Mouse (Mus musculus) small intestine, adult 2 months (tissue): ENCODE results near the gene Synj1. TPM values are rescaled to one million over a fixed set of nuclear protein-coding genes. Genes with fewer than 3 reads are reported as not detected.

Experiments
- H3K27ac ChIP-seq: fragments of 200-500 bp; 2 replicates; pipeline ENCODE4 v1.5.1; 2012; ENCODE audit warnings: low read depth, low read length, control low read depth, inconsistent platforms; ENCODE audit not compliant: insufficient read depth
- H3K27me3 ChIP-seq: fragments of 200-500 bp; 2 replicates; pipeline ENCODE4 v1.6.1; 2012; ENCODE audit warnings: mild to moderate bottlenecking, moderate library complexity, low read length, inconsistent platforms; ENCODE audit not compliant: control insufficient read depth, insufficient read depth
- H3K36me3 ChIP-seq: fragments of 200-500 bp; 2 replicates; pipeline ENCODE4 v1.6.1; 2012; ENCODE audit warnings: mild to moderate bottlenecking, low read length, control low read depth, inconsistent platforms; ENCODE audit not compliant: control insufficient read depth, insufficient read depth
- H3K4me1 ChIP-seq: fragments of 200-500 bp; 2 replicates; pipeline ENCODE4 v1.6.1; 2012; ENCODE audit warnings: low read length, inconsistent platforms, mixed read lengths; ENCODE audit not compliant: control insufficient read depth, insufficient read depth, insufficient read length
- H3K4me3 ChIP-seq: fragments of 200-500 bp; 2 replicates; pipeline ENCODE4 v1.5.1; 2012; ENCODE audit warnings: low read depth, mild to moderate bottlenecking, control low read depth, inconsistent platforms, low read length, moderate library complexity
- CTCF ChIP-seq: fragments of 200-500 bp; IDR thresholded peaks from 2 replicates; pipeline ENCODE4 v1.5.1; 2012; ENCODE audit warnings: low read depth, mild to moderate bottlenecking, control low read depth, inconsistent platforms, low read length, moderate library complexity, mixed read lengths; ENCODE audit not compliant: insufficient replicate concordance, insufficient read length; ENCODE audit errors: extremely low read depth
- POLR2A ChIP-seq: fragments of 200-500 bp; IDR thresholded peaks from 2 replicates; pipeline ENCODE4 v1.6.1; 2012; ENCODE audit warnings: low read depth, mild to moderate bottlenecking, control low read depth, inconsistent platforms, low read length, moderate library complexity
- WGBS: fragments of 180-500 bp; shearing (Covaris S2); methylation state at CpG from one replicate; pipeline ENCODE4 v1.1.7; 2018; 5-methylcytosine and 5-hydroxymethylcytosine counted together
- polyA plus RNA-seq: library from polyadenylated mRNA; depleted of rRNA; stranded (reverse); fragments of >200 nt; gene quantifications from 2 replicates; pipeline ENCODE4 v1.2.3, GENCODE M21; 2012

Synj1 gene
- polyA plus RNA-seq, 1 experiment: 28.4 TPM

DNA sequence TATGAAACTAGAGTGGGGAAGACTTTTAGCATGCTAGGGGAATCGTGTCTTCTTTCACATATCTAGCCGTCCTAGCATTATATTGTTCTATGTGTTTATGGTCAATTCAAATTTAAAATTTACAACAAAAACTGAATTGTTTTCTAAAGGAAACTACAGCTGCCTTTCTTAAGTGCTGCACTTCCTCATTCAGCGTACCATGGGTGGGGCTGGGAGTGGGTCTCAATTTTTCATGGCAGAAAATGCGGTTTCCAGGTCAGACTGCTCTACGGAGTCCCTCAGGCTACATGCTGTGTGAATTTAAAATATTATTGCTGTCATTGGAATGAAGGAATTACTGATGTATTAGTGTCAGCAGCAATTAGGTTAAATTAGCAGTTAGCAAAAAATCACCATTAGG lies 15.6 kb downstream of the Synj1 start:
- Histone ChIP-seq H3K27me3 (no peaks in the 10 kb centered on the region), H3K36me3 (peaks cover 15% of the 10 kb centered on the region), H3K27ac (peak overlapping the region; percentile 33; the same call in 1 of the 2 replicates), H3K4me3 (no peak overlapping the region), H3K4me1 (peaks cover 14% of the 10 kb centered on the region; the same call in 1 of the 2 replicates)
- WGBS: 19% methylated on average over 5 of the region's 5 CpGs
- TF ChIP-seq POLR2A (no peak), CTCF (no peak)

- Histone ChIP-seq H3K4me1 (peaks cover 14% of the 10 kb centered on the region; the same call in 1 of the 2 replicates), H3K36me3 (peaks cover 20% of the 10 kb centered on the region), H3K4me3 (no peak overlapping the region), H3K27me3 (no peaks in the 10 kb centered on the region), H3K27ac (peak overlapping the region; percentile 33)
- 12% methylated on average over 4 of the region's 4 CpGs for WGBS
- TF ChIP-seq POLR2A: no peak
Measured at GRCm38 (mm10) chr16:90995023-90995422, 16.1 kb downstream of the Synj1 start.

DNA sequence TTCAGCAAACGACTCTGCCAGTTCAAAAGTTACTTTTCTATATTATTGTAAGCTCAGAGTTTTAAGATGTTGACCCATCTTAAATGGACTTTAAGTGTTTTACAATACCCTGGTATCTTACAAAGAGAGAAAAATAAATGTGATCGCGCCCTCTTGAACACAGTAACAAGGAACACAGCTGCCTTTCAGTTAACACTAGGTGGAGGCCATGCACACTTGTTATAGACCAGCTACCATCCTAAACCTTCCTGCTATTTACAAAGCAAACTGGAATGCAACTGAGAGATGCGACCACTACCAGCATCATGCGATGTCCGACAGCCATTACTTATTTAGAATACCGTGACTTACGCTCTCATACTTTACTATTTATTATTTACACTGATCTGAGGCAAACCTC lies 21.9 kb downstream of the Synj1 start:
- WGBS: 89% methylated on average over 8 of the region's 8 CpGs
- TF ChIP-seq POLR2A: no peak
- no peak for TF ChIP-seq CTCF

DNA sequence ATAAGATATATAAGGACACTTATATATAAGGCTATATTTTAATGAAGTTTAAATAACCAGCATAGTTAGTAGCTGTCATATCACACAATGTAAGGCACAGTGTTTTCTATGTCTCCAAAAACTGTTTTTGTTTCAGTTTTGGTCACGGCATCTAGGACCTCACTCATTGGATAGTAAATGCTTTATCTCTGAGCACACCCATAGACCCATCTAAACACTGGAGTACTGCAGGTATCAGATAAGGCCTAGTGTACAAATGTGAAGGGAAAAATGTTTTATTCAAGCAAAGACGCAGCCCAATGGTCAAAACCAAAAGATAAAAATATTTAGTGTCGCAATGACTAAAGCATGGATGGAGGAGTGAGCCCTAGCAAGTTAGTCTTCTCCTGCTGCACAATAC lies 22.4 kb downstream of the Synj1 start:
- Histone ChIP-seq H3K4me3 (no peak overlapping the region), H3K27ac (no peak overlapping the region), H3K4me1 (peaks cover 3% of the 10 kb centered on the region; the same call in 1 of the 2 replicates), H3K36me3 (peaks cover 31% of the 10 kb centered on the region), H3K27me3 (no peaks in the 10 kb centered on the region)
- WGBS: 64% methylated on average over 3 of the region's 3 CpGs
- TF ChIP-seq POLR2A: no peak
- no peak for TF ChIP-seq CTCF

More for the DNA sequence above, 21.9 kb downstream of the Synj1 start:
- Histone ChIP-seq H3K27me3 (no peaks in the 10 kb centered on the region), H3K4me3 (no peak overlapping the region), H3K27ac (no peak overlapping the region), H3K4me1 (peaks cover 3% of the 10 kb centered on the region; the same call in 1 of the 2 replicates), H3K36me3 (peaks cover 31% of the 10 kb centered on the region)

- peaks cover 35% of the 10 kb centered on the region for H3K36me3 ChIP-seq
- no peak overlapping the region for H3K4me3 ChIP-seq
- H3K27ac ChIP-seq: no peak overlapping the region
- no peaks in the 10 kb centered on the region for H3K27me3 ChIP-seq
- H3K4me1 ChIP-seq: peaks cover 3% of the 10 kb centered on the region; the same call in 1 of the 2 replicates
- WGBS: 40% methylated on average over 8 of the region's 8 CpGs
- TF ChIP-seq POLR2A (no peak), CTCF (no peak)
Measured at GRCm38 (mm10) chr16:90988039-90988438, 23.1 kb downstream of the Synj1 start.

DNA sequence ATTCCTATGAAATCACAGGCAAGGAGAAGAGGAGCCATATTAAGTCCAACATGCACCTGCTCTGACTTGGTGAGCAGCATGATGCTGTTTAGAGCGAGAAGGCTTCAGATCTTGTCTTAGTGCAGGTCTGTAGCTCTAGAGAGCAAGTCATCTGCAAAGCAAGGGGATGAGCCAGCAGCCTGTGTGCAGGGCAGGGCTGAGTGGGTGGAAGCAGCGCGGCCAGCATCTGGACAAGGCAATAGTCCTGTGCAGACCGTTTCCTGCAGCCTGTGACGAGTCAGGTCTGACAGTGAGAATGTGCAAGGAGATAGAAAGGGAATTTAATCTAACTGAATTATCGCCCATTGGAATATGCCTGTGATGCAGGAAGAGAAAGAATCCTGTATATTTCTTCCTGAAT lies 40.1 kb downstream of the Synj1 start:
- TF ChIP-seq POLR2A (no peak), CTCF (no peak)
- WGBS: 90% methylated on average over 6 of the region's 6 CpGs
- Histone ChIP-seq H3K4me1 (no peaks in the 10 kb centered on the region), H3K36me3 (peaks cover 51% of the 10 kb centered on the region), H3K27me3 (no peaks in the 10 kb centered on the region), H3K4me3 (no peak overlapping the region), H3K27ac (no peak overlapping the region)

- TF ChIP-seq CTCF (no peak), POLR2A (no peak)
- no peak overlapping the region for H3K27ac ChIP-seq
- 84% methylated on average over 4 of the region's 4 CpGs for WGBS
Measured at GRCm38 (mm10) chr16:90966241-90966640, 44.9 kb downstream of the Synj1 start.

GRCm38 (mm10) chr16:90964302-90964701 lies 46.8 kb downstream of the Synj1 start:
- H3K36me3 ChIP-seq: peaks cover 56% of the 10 kb centered on the region
- 94% methylated on average over 10 of the region's 10 CpGs for WGBS
- H3K27ac ChIP-seq: no peak overlapping the region
- H3K27me3 ChIP-seq: no peaks in the 10 kb centered on the region
- no peak for TF ChIP-seq POLR2A
- H3K4me1 ChIP-seq: no peaks in the 10 kb centered on the region
- H3K4me3 ChIP-seq: no peak overlapping the region

More at GRCm38 (mm10) chr16:90966241-90966640, 44.9 kb downstream of the Synj1 start:
- Histone ChIP-seq H3K27me3 (no peaks in the 10 kb centered on the region), H3K4me1 (no peaks in the 10 kb centered on the region), H3K36me3 (peaks cover 56% of the 10 kb centered on the region), H3K4me3 (no peak overlapping the region)
